Mouse (Mus musculus) CH12.LX (cell line): ENCODE data around the gene Vegfb.

Source experiments
- CTCF ChIP-seq, 2 experiments: IDR thresholded peaks in 1 of 2; conservative IDR thresholded peaks in 1 of 2; 2 replicates each; pipeline ENCODE4 v1.5.1; 2011 to 2012; ENCODE audit warnings: low read depth in 2 of 2, low read length in 2 of 2, improper control_type of control experiment in 1 of 2, inconsistent platforms in 1 of 2, mild to moderate bottlenecking in 1 of 2, moderate library complexity in 1 of 2
- MYC ChIP-seq: IDR thresholded peaks from 2 replicates; pipeline ENCODE4 v1.6.1; 2011; ENCODE audit warnings: low read depth, mild to moderate bottlenecking, improper control_type of control experiment, low read length

- no peak for TF ChIP-seq MYC
- no peak for TF ChIP-seq CTCF (conservative IDR thresholded peaks at IDR 0.05 in 1 of 2, IDR thresholded peaks at IDR 0.05 in 1 of 2; ENCODE audit: low read depth in 2 of 2, low read length in 2 of 2)
Observed at GRCm38 (mm10) chr19:6977759-6978638, 9.5 kb downstream of the Vegfb start.
